Mouse (Mus musculus) liver, embryonic 14 days (tissue): Measurements from ENCODE around the gene Gphn. TPM values are rescaled to one million over a fixed set of nuclear protein-coding genes. Genes with fewer than 3 reads are reported as not detected.

ENCODE experiments used
- polyA plus RNA-seq: library from polyadenylated mRNA; depleted of rRNA; stranded (reverse); fragments of >200 nt; gene quantifications from 2 replicates; pipeline ENCODE4 v1.2.3, GENCODE M21; 2012; rRNA removed

Gphn gene
- polyA plus RNA-seq: 4.2 and 5.5 TPM in 2 replicates

DNA sequence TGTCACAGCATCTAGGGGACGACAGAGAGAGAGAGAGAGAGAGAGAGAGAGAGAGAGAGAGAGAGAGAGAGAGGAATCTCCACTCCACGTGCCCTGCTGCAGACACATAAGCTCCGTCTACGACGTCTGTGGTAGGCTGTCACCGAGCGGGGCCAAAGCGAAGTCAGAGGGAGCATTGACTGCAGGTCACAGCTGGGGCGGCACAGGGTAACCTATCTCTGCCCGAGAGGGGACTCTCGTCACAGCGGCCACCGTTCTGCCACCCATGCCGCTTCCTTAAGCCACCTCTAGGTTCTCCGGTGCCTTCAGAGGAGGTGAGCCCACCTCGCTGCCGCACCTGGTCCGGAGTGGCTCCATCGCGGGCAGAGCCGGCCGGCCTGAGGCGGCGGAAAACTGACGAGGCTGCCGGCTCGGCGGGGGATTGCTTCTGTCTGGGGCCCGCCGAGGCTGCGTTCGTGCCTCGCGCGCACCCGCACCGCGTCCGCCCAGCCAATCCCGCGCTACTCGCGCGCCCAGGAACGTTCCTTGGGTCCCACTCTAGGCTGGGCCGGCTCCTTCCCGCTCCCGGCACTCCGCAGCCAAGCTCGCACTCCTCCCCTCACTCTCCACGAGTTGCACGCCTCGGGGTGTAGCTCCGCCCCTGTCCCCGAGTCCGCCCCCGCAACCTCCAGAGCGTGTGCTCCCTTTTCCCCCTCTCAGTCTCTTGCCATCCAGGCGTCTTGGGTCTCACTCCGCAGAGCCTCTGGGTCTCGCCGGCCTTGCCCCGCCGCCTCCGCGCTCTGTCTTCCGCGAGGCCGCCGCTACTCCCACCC lies at the start of gene Gphn:
Gene Gphn (plus strand): TSS at position 673 of the 812 bp plus-strand sequence.

DNA sequence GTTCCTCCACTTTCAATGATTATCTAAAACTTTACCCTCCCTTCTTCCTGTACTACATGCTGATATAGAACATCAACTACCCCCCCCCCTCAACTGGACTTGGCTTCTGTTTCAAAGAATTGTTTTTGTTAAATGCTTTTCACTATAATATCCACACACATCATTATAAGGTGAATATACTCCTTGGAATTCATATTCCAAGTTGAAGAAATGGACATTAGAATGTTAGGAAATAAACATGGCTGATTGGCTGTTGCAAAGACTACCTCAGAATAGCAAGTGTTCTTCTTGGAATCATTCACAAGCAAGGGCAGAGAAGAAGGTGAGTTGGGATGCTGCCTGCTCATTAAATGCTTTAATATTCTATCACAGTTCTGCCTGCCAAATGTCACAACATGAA lies 32.2 kb upstream of the Gphn start, which contains the start of gene Gm6657:
Gene Gm6657 (plus strand): TSS at position 301 of the 400 bp plus-strand sequence.

DNA sequence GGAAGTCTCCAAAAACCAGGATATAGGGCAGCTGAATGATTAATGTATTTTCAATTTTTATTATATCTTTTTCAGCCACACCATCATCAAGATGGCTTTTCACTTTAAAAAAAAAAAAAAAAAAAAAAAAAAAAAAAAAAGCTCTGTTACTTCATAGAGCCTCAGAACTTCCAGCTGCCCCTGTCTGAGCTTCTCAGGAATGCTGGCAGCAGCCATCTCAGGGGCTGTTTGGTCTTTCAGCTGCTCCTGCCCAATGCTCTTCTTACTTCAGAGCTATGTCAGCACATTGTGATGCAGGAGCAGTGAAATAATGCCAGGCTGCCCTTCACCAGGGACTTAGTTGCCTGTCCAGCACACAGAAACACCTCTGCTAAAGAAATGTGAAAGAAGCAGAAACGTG lies 465.1 kb downstream of the Gphn start, which contains the start of gene Fam71d:
Gene Fam71d (plus strand): TSS at position 211 of the 400 bp plus-strand sequence.

Other genes starting within 250 kb of the Gphn start
- gene Gm6657, start 32.1 kb upstream of the Gphn start, polyA plus RNA-seq: not detected in 2 replicates